Mouse (Mus musculus): Measurements from ENCODE around the gene Pigo.

- TF ChIP-seq POLR2A (IDR thresholded peaks at IDR 0.05; ENCODE audit: borderline replicate concordance, extremely low read depth, low read depth, low read length) (no peak), CTCF (IDR thresholded peaks at IDR 0.05; ENCODE audit: insufficient read depth, low read length) (no peak)
Observed at GRCm38 (mm10) chr4:42969304-42969703, 56.3 kb downstream of the Pigo start, which contains the start of gene 1700022I11Rik.

Data from lung, adult 2 months (tissue).